Mouse (Mus musculus) ES-E14 (cell line): Measurements from ENCODE around the gene Jph4. TPM values are rescaled to one million over a fixed set of nuclear protein-coding genes. Genes with fewer than 3 reads are reported as not detected.
A peak's percentile ranks its signal among the peaks of the same experiment; 100 is the strongest.

Experiments used
- DNase-seq: peaks from one replicate; pipeline ENCODE4 v3.0.0-alpha.2; 2013; ENCODE audit warnings: low read depth, low spot score
- H3K27ac ChIP-seq: 2 replicates; pipeline ENCODE4 v1.5.1; 2012; ENCODE audit warnings: low read depth, mild to moderate bottlenecking, low read length, moderate library complexity, mixed read lengths; ENCODE audit not compliant: poor library complexity, insufficient read depth, severe bottlenecking
- H3K36me3 ChIP-seq: 2 replicates; pipeline ENCODE4 v1.6.1; 2012; ENCODE audit warnings: mild to moderate bottlenecking, low read length, moderate library complexity, mixed read lengths; ENCODE audit not compliant: control insufficient read depth, poor library complexity, insufficient read depth, severe bottlenecking
- H3K4me1 ChIP-seq, 2 experiments: fragments of 150-350 bp in 1 of 2; sonication (generic) in 1 of 2; 2 replicates each; pipeline ENCODE4 v1.6.1; 2012; ENCODE audit warnings: low read length in 2 of 2, mild to moderate bottlenecking in 1 of 2, mixed read lengths in 1 of 2; ENCODE audit not compliant: control insufficient read depth in 2 of 2, insufficient read depth in 2 of 2, poor library complexity in 1 of 2
- H3K4me3 ChIP-seq, 2 experiments: fragments of 150-350 bp in 1 of 2; sonication (generic) in 1 of 2; 2 replicates each; pipeline ENCODE4 v1.5.1; 2012; ENCODE audit warnings: low read length in 2 of 2, low read depth in 1 of 2, mild to moderate bottlenecking in 1 of 2, mixed read lengths in 1 of 2; ENCODE audit not compliant: insufficient read depth in 1 of 2, poor library complexity in 1 of 2, severe bottlenecking in 1 of 2
- H3K9ac ChIP-seq: 2 replicates; pipeline ENCODE4 v1.6.1; 2012; ENCODE audit warnings: low read depth, mild to moderate bottlenecking, low read length, mixed read lengths; ENCODE audit not compliant: poor library complexity, insufficient read depth, severe bottlenecking
- H3K9me3 ChIP-seq: fragments of 150-350 bp; sonication (generic); 2 replicates; pipeline ENCODE4 v1.6.1; 2012; ENCODE audit warnings: low read depth, mild to moderate bottlenecking, low read length; ENCODE audit not compliant: control insufficient read depth, insufficient read depth
- CHD2 ChIP-seq: IDR thresholded peaks from 2 replicates; pipeline ENCODE4 v1.6.1; 2014; ENCODE audit warnings: mild to moderate bottlenecking, low read depth, low read length, inconsistent platforms
- HCFC1 ChIP-seq: IDR thresholded peaks from 2 replicates; pipeline ENCODE4 v1.6.1; 2012; ENCODE audit warnings: low read length, inconsistent platforms, borderline replicate concordance; ENCODE audit not compliant: insufficient read depth
- MAFK ChIP-seq: IDR thresholded peaks from 2 replicates; pipeline ENCODE4 v1.6.1; 2014; ENCODE audit warnings: mild to moderate bottlenecking, low read depth, low read length, inconsistent platforms; ENCODE audit not compliant: insufficient read depth
- ZC3H11A ChIP-seq: IDR thresholded peaks from 2 replicates; pipeline ENCODE4 v1.6.1; 2012; ENCODE audit warnings: low read depth, mild to moderate bottlenecking, inconsistent platforms, low read length, borderline replicate concordance
- ZNF384 ChIP-seq: IDR thresholded peaks from 2 replicates; pipeline ENCODE4 v1.6.1; 2012; ENCODE audit warnings: low read depth, low read length, inconsistent platforms
- in situ Hi-C, 2 experiments: fragments of 600-800 bp; cut with MboI; formaldehyde crosslinking; loops; one replicate each; pipeline ENCODE4 v1.15.1; 2025; ENCODE audit warnings: low sequenced_read_pairs in 2 of 2, inconsistent platforms in 1 of 2; ENCODE audit not compliant: unreplicated experiment in 2 of 2
- total RNA-seq: library from RNA; depleted of rRNA; stranded (reverse); fragments of 300-350 nt; gene quantifications from 2 replicates; pipeline ENCODE4 v1.2.3, GENCODE M21; 2012

Jph4 gene
- total RNA-seq, 1 experiment, result 1.7 TPM

GRCm38 (mm10) chr14:55085324-55086008 lies 31.3 kb downstream of the Jph4 start:
- TF ChIP-seq MAFK, result no peak
- no peak for TF ChIP-seq ZNF384
- no peak for TF ChIP-seq CHD2
- TF ChIP-seq HCFC1, result no peak
- no peak for TF ChIP-seq ZC3H11A
- Histone ChIP-seq H3K9me3 (no peaks in the 10 kb centered on the region), H3K36me3 (peaks cover 2% of the 10 kb centered on the region; the same call in 1 of the 2 replicates), H3K9ac (peak overlapping the region; percentile 70), H3K27ac (peak overlapping the region; percentile 98), H3K4me3 (peak overlapping the region; percentile 19 to 40; a peak in 2 of 4 replicates), H3K4me1 (peaks cover 13 to 32% of the 10 kb centered on the region in 2 experiments)
- in situ Hi-C loops, result loop anchor here in 1 of 2 experiments (10.0 kb wide), 1 partner anchor 191 kb away; the partner anchor contains the start of gene Pabpn1
- peak; percentile 72 for DNase-seq

- DNase-seq, result no peak
- Histone ChIP-seq H3K36me3 (peaks cover 2% of the 10 kb centered on the region; the same call in 1 of the 2 replicates), H3K27ac (peak overlapping the region; percentile 27; the same call in 1 of the 2 replicates), H3K4me3 (no peak overlapping the region), H3K4me1 (peaks cover 15 to 36% of the 10 kb centered on the region in 2 experiments), H3K9ac (no peak overlapping the region; the same call in 1 of the 2 replicates), H3K9me3 (no peaks in the 10 kb centered on the region)
- no peak for TF ChIP-seq MAFK
- in situ Hi-C loops, result loop anchor here in 1 of 2 experiments (10.0 kb wide), 1 partner anchor 189 kb away; the partner anchor contains the start of gene Pabpn1
Observed at GRCm38 (mm10) chr14:55083481-55083880, 33.3 kb downstream of the Jph4 start.

GRCm38 (mm10) chr14:55081105-55081504 lies 35.6 kb downstream of the Jph4 start:
- Histone ChIP-seq H3K9ac (no peak overlapping the region; the same call in 1 of the 2 replicates), H3K4me3 (peak overlapping the region; percentile 11 to 12; a peak in 1 of 4 replicates), H3K9me3 (no peaks in the 10 kb centered on the region), H3K4me1 (peaks cover 19% of the 10 kb centered on the region in 2 experiments), H3K36me3 (peaks cover 2% of the 10 kb centered on the region; the same call in 1 of the 2 replicates), H3K27ac (no peak overlapping the region; the same call in 1 of the 2 replicates)
- TF ChIP-seq MAFK, result no peak
- TF ChIP-seq ZNF384, result no peak
- no peak for TF ChIP-seq CHD2
- no peak for TF ChIP-seq HCFC1
- no peak for TF ChIP-seq ZC3H11A
- in situ Hi-C loops, result loop anchor here in 1 of 2 experiments (10.0 kb wide), 1 partner anchor 186 kb away; the partner anchor contains the start of gene Pabpn1
- DNase-seq, result no peak

GRCm38 (mm10) chr14:55079214-55079970 lies 37.3 kb downstream of the Jph4 start:
- Histone ChIP-seq H3K36me3 (peaks cover 9% of the 10 kb centered on the region), H3K4me3 (peak overlapping the region; percentile 52 to 65; a peak in 3 of 4 replicates), H3K4me1 (peaks cover 16 to 22% of the 10 kb centered on the region in 2 experiments), H3K9me3 (no peaks in the 10 kb centered on the region), H3K27ac (peak overlapping the region; percentile 93), H3K9ac (peak overlapping the region; percentile 74; the same call in 1 of the 2 replicates)
- peak; percentile 92 for DNase-seq
- TF ChIP-seq ZC3H11A, result peak; percentile 13; the same call in 1 of the 2 replicates
- no peak for TF ChIP-seq ZNF384
- in situ Hi-C loops, result no loop called here
